Mouse (Mus musculus): ENCODE data around the gene Pigt.
A peak's percentile ranks its signal among the peaks of the same experiment; 100 is the strongest.

Gene Pigt

GRCm38 (mm10) chr2:164521841-164522240, 24.5 kb downstream of the Pigt start:
- peak; percentile 58 for DNase-seq

- peak; percentile 14 for DNase-seq
These were observed 25.0 kb downstream of the Pigt start for GRCm38 (mm10) chr2:164522280-164522679.

GRCm38 (mm10) chr2:164523301-164523773, 26.0 kb downstream of the Pigt start:
- no peak for DNase-seq

- DNase-seq: no peak
These were observed 31.2 kb downstream of the Pigt start for GRCm38 (mm10) chr2:164528557-164528956.

GRCm38 (mm10) chr2:164531169-164531568, 33.8 kb downstream of the Pigt start:
- peak; percentile 72 for DNase-seq

GRCm38 (mm10) chr2:164534315-164534714, 37.0 kb downstream of the Pigt start:
- DNase-seq: peak; percentile 30

GRCm38 (mm10) chr2:164537003-164537402, 39.7 kb downstream of the Pigt start:
- no peak for DNase-seq

- no peak for DNase-seq
These were observed 43.5 kb downstream of the Pigt start for GRCm38 (mm10) chr2:164540652-164541427.

- DNase-seq: no peak
These were observed 44.8 kb downstream of the Pigt start for GRCm38 (mm10) chr2:164542132-164542531.

- no peak for DNase-seq
These were observed 45.3 kb downstream of the Pigt start for GRCm38 (mm10) chr2:164542598-164542997.

- DNase-seq: no peak
These were observed 46.4 kb downstream of the Pigt start for GRCm38 (mm10) chr2:164543745-164544144.

GRCm38 (mm10) chr2:164544454-164545097, 47.3 kb downstream of the Pigt start:
- DNase-seq: no peak

- no peak for DNase-seq
These were observed 52.0 kb downstream of the Pigt start for GRCm38 (mm10) chr2:164549338-164549737.

GRCm38 (mm10) chr2:164549963-164550894, 52.9 kb downstream of the Pigt start:
- DNase-seq: no peak

- no peak for DNase-seq
These were observed 53.6 kb downstream of the Pigt start for GRCm38 (mm10) chr2:164550895-164551269.

- no peak for DNase-seq
These were observed 54.2 kb downstream of the Pigt start for GRCm38 (mm10) chr2:164551502-164551901.
